Mouse (Mus musculus): ENCODE measurements at regions not wholly inside any gene's neighbourhood (a gene's known extent, or its start where the extent isn't known, plus 50 kb on each side); places are given as distances from the start of the nearest gene placed in this dataset.

- Histone ChIP-seq H3K79me2 (ENCODE audit: control insufficient read depth, insufficient read depth, low read length, poor library complexity) (no peaks in the 10 kb centered on the region), H3K27ac (ENCODE audit: control insufficient read depth, low read depth, low read length) (no peak overlapping the region), H3K9ac (ENCODE audit: control insufficient read depth, low read depth, low read length, poor library complexity, severe bottlenecking) (no peak overlapping the region), H3K4me1 (ENCODE audit: control insufficient read depth in 1 of 2, insufficient read depth in 2 of 2, low read length in 2 of 2) (no peaks in the 10 kb centered on the region), H3K27me3 (ENCODE audit: control insufficient read depth in 1 of 2, insufficient read depth in 2 of 2, low read length in 2 of 2) (no peaks in the 10 kb centered on the region), H3K4me3 (ENCODE audit: control insufficient read depth in 1 of 2, insufficient read depth in 1 of 2, low read depth in 2 of 2, low read length in 2 of 2) (no peak overlapping the region), H3K9me3 (replicated peaks; ENCODE audit: insufficient read depth, low read length) (no peaks in the 10 kb centered on the region), H3K36me3 (ENCODE audit: control insufficient read depth in 1 of 2, insufficient read depth in 2 of 2, low read length in 2 of 2) (no peaks in the 10 kb centered on the region)
- DNase-seq (ENCODE audit: low read depth, low spot score), result no peak
- no peak for TF ChIP-seq USF2 (IDR thresholded peaks at IDR 0.05; ENCODE audit: borderline replicate concordance in 1 of 2, insufficient read depth in 1 of 2, low read depth in 1 of 2, low read length in 2 of 2)
- TF ChIP-seq GABPA (IDR thresholded peaks at IDR 0.05; ENCODE audit: low read depth, low read length), result no peak
- TF ChIP-seq BHLHE40 (IDR thresholded peaks at IDR 0.05; ENCODE audit: borderline replicate concordance, low read depth, low read length), result no peak
- no peak for TF ChIP-seq MEF2A (IDR thresholded peaks at IDR 0.05; ENCODE audit: extremely low read depth, insufficient replicate concordance, low read depth, low read length, poor library complexity, severe bottlenecking)
- TF ChIP-seq EP300 (IDR thresholded peaks at IDR 0.05; ENCODE audit: low read depth in 1 of 2, low read length in 2 of 2), result no peak
- no peak for TF ChIP-seq ZC3H11A (IDR thresholded peaks at IDR 0.05; ENCODE audit: low read depth, low read length)
- TF ChIP-seq HCFC1 (IDR thresholded peaks at IDR 0.05; ENCODE audit: low read depth, low read length), result no peak
- TF ChIP-seq NELFE (IDR thresholded peaks at IDR 0.05; ENCODE audit: low read depth, low read length), result no peak
- TF ChIP-seq ZNF384 (IDR thresholded peaks at IDR 0.05; ENCODE audit: low read depth, low read length), result no peak
- no peak for TF ChIP-seq UBTF (IDR thresholded peaks at IDR 0.05; ENCODE audit: borderline replicate concordance, insufficient read depth, low read depth, low read length)
- TF ChIP-seq MYC (IDR thresholded peaks at IDR 0.05; ENCODE audit: low read depth, low read length), result no peak
Measured at GRCm38 (mm10) chr16:39531106-39531505, 453.1 kb upstream of the Lsamp start.

GRCm38 (mm10) chr16:39532770-39533169 is 451.4 kb upstream of the Lsamp start:
- Histone ChIP-seq H3K9me3 (replicated peaks; ENCODE audit: insufficient read depth, low read length) (no peaks in the 10 kb centered on the region), H3K27ac (ENCODE audit: control insufficient read depth, low read depth, low read length) (no peak overlapping the region), H3K4me1 (ENCODE audit: control insufficient read depth in 1 of 2, insufficient read depth in 2 of 2, low read length in 2 of 2) (no peaks in the 10 kb centered on the region), H3K27me3 (ENCODE audit: control insufficient read depth in 1 of 2, insufficient read depth in 2 of 2, low read length in 2 of 2) (no peaks in the 10 kb centered on the region), H3K79me2 (ENCODE audit: control insufficient read depth, insufficient read depth, low read length, poor library complexity) (no peaks in the 10 kb centered on the region), H3K4me3 (ENCODE audit: control insufficient read depth in 1 of 2, insufficient read depth in 1 of 2, low read depth in 2 of 2, low read length in 2 of 2) (no peak overlapping the region), H3K9ac (ENCODE audit: control insufficient read depth, low read depth, low read length, poor library complexity, severe bottlenecking) (no peak overlapping the region), H3K36me3 (ENCODE audit: control insufficient read depth in 1 of 2, insufficient read depth in 2 of 2, low read length in 2 of 2) (no peaks in the 10 kb centered on the region)
- DNase-seq (ENCODE audit: low read depth, low spot score), result no peak
- no peak for TF ChIP-seq TCF12 (IDR thresholded peaks at IDR 0.05; ENCODE audit: low read depth, low read length)
- TF ChIP-seq TBP (IDR thresholded peaks at IDR 0.05; ENCODE audit: low read depth, low read length), result no peak
- TF ChIP-seq MXI1 (IDR thresholded peaks at IDR 0.05; ENCODE audit: low read depth, low read length), result no peak
- TF ChIP-seq RCOR1 (IDR thresholded peaks at IDR 0.05; ENCODE audit: low read depth, low read length), result no peak
- no peak for TF ChIP-seq RAD21 (IDR thresholded peaks at IDR 0.05; ENCODE audit: low read depth, low read length)

Data from MEL (cell line).